Mouse (Mus musculus) CH12.LX (cell line): Measurements from ENCODE around the gene Trpt1. TPM values are rescaled to one million over a fixed set of nuclear protein-coding genes. Genes with fewer than 3 reads are reported as not detected.

Experiments
- DNase-seq: peaks from one replicate; pipeline ENCODE4 v3.0.0-alpha.2; 2013; ENCODE audit errors: extremely low read depth
- H3K27ac ChIP-seq: 2 replicates; pipeline ENCODE4 v1.5.1; 2012; ENCODE audit warnings: low read depth, mild to moderate bottlenecking, control low read depth, moderate library complexity; ENCODE audit not compliant: insufficient read depth
- H3K27me3 ChIP-seq: replicated peaks from 2 replicates; pipeline ENCODE3; 2012; ENCODE audit warnings: inconsistent platforms
- H3K36me3 ChIP-seq, 2 experiments: replicated peaks in 1 of 2; 2 replicates each; pipeline versions ENCODE3 to v1.6.1; 2012; ENCODE audit warnings: inconsistent platforms in 1 of 2, low read length in 1 of 2, mild to moderate bottlenecking in 1 of 2, mixed read lengths in 1 of 2, moderate library complexity in 1 of 2; ENCODE audit not compliant: control insufficient read depth in 1 of 2, insufficient read depth in 1 of 2
- H3K4me1 ChIP-seq, 2 experiments: 2 replicates each; pipeline ENCODE4 v1.6.1; 2012; ENCODE audit warnings: inconsistent platforms in 1 of 2, moderate library complexity in 1 of 2; ENCODE audit not compliant: insufficient read depth in 2 of 2, control insufficient read depth in 1 of 2
- H3K4me2 ChIP-seq: 2 replicates; pipeline ENCODE4 v1.6.1; 2012; ENCODE audit warnings: low read depth, mild to moderate bottlenecking, control low read depth; ENCODE audit not compliant: poor library complexity, insufficient read depth, severe bottlenecking
- H3K4me3 ChIP-seq, 3 experiments: fragments of 150-350 bp in 1 of 3; sonication (generic) in 1 of 3; replicated peaks in 1 of 3; 2 replicates each; pipeline versions ENCODE3 to v1.5.1; 2011 to 2012; ENCODE audit warnings: low read depth in 2 of 3, low read length in 2 of 3, mild to moderate bottlenecking in 2 of 3, moderate library complexity in 2 of 3, control low read depth in 1 of 3, improper control_type of control experiment in 1 of 3, inconsistent platforms in 1 of 3, mixed read lengths in 1 of 3; ENCODE audit not compliant: poor library complexity in 1 of 3
- H3K79me2 ChIP-seq: replicated peaks from 2 replicates; pipeline ENCODE4 v1.6.1; 2012; ENCODE audit warnings: mild to moderate bottlenecking, moderate library complexity; ENCODE audit not compliant: control insufficient read depth, poor library complexity, insufficient read depth, severe bottlenecking; ENCODE audit errors: extremely low read depth
- H3K9ac ChIP-seq: 2 replicates; pipeline ENCODE4 v1.6.1; 2012; ENCODE audit warnings: low read depth, mild to moderate bottlenecking, control low read depth, moderate library complexity; ENCODE audit not compliant: insufficient read depth
- H3K9me3 ChIP-seq: replicated peaks from 2 replicates; pipeline ENCODE3; 2012; ENCODE audit warnings: low read length, inconsistent platforms, mixed read lengths
- BHLHE40 ChIP-seq: IDR thresholded peaks from 2 replicates; pipeline ENCODE4 v1.6.1; 2011; ENCODE audit warnings: mild to moderate bottlenecking, low read depth, low read length, improper control_type of control experiment
- CTCF ChIP-seq, 2 experiments: IDR thresholded peaks in 1 of 2; conservative IDR thresholded peaks in 1 of 2; 2 replicates each; pipeline ENCODE4 v1.5.1; 2011 to 2012; ENCODE audit warnings: low read depth in 2 of 2, low read length in 2 of 2, improper control_type of control experiment in 1 of 2, inconsistent platforms in 1 of 2, mild to moderate bottlenecking in 1 of 2, moderate library complexity in 1 of 2
- E2F4 ChIP-seq: IDR thresholded peaks from 2 replicates; pipeline ENCODE4 v1.6.1; 2011; ENCODE audit warnings: low read depth, low read length, improper control_type of control experiment; ENCODE audit not compliant: insufficient replicate concordance
- ELF1 ChIP-seq: IDR thresholded peaks from 2 replicates; pipeline ENCODE4 v1.6.1; 2014; ENCODE audit warnings: low read depth, mild to moderate bottlenecking, inconsistent platforms, low read length, improper control_type of control experiment
- EP300 ChIP-seq: IDR thresholded peaks from 2 replicates; pipeline ENCODE4 v1.6.1; 2011; ENCODE audit warnings: low read length, improper control_type of control experiment
- IRF4 ChIP-seq: IDR thresholded peaks from 2 replicates; pipeline ENCODE4 v1.6.1; 2014; ENCODE audit warnings: low read depth, mild to moderate bottlenecking, inconsistent platforms, low read length, improper control_type of control experiment
- JUN ChIP-seq: IDR thresholded peaks from 2 replicates; pipeline ENCODE4 v1.6.1; 2011; ENCODE audit warnings: low read depth, mild to moderate bottlenecking, low read length, improper control_type of control experiment, moderate library complexity; ENCODE audit not compliant: insufficient read depth
- KAT2A ChIP-seq: IDR thresholded peaks from 2 replicates; pipeline ENCODE4 v1.6.1; 2012; ENCODE audit warnings: low read length, improper control_type of control experiment, inconsistent platforms; ENCODE audit not compliant: insufficient replicate concordance
- MAX ChIP-seq: IDR thresholded peaks from 2 replicates; pipeline ENCODE4 v1.6.1; 2011; ENCODE audit warnings: low read length, improper control_type of control experiment
- MAZ ChIP-seq: IDR thresholded peaks from 2 replicates; pipeline ENCODE4 v1.6.1; 2012; ENCODE audit warnings: low read depth, mild to moderate bottlenecking, inconsistent platforms, low read length, improper control_type of control experiment, moderate library complexity
- MYC ChIP-seq: IDR thresholded peaks from 2 replicates; pipeline ENCODE4 v1.6.1; 2011; ENCODE audit warnings: low read depth, mild to moderate bottlenecking, improper control_type of control experiment, low read length
- NELFE ChIP-seq: IDR thresholded peaks from 2 replicates; pipeline ENCODE4 v1.6.1; 2011; ENCODE audit warnings: low read depth, low read length, improper control_type of control experiment
- POLR2A ChIP-seq: IDR thresholded peaks from 2 replicates; pipeline ENCODE4 v1.6.1; 2011; ENCODE audit warnings: low read depth, mild to moderate bottlenecking, improper control_type of control experiment, low read length
- POLR2AphosphoS2 ChIP-seq: IDR thresholded peaks from 2 replicates; pipeline ENCODE4 v1.6.1; 2011; ENCODE audit warnings: low read depth, low read length, improper control_type of control experiment
- RAD21 ChIP-seq: IDR thresholded peaks from 2 replicates; pipeline ENCODE4 v1.6.1; 2011; ENCODE audit warnings: low read depth, mild to moderate bottlenecking, low read length, improper control_type of control experiment, moderate library complexity
- RCOR1 ChIP-seq: conservative IDR thresholded peaks from 2 replicates; pipeline ENCODE4 v1.6.1; 2012; ENCODE audit warnings: low read depth, mild to moderate bottlenecking, inconsistent platforms, low read length, improper control_type of control experiment
- SMC3 ChIP-seq: IDR thresholded peaks from 2 replicates; pipeline ENCODE4 v1.6.1; 2011; ENCODE audit warnings: low read depth, low read length, improper control_type of control experiment
- TCF12 ChIP-seq: IDR thresholded peaks from 2 replicates; pipeline ENCODE4 v1.6.1; 2014; ENCODE audit warnings: low read depth, mild to moderate bottlenecking, inconsistent platforms, low read length, improper control_type of control experiment
- USF1 ChIP-seq: IDR thresholded peaks from 2 replicates; pipeline ENCODE4 v1.6.1; 2014; ENCODE audit warnings: low read depth, mild to moderate bottlenecking, inconsistent platforms, low read length, improper control_type of control experiment
- ZC3H11A ChIP-seq: IDR thresholded peaks from 2 replicates; pipeline ENCODE4 v1.6.1; 2012; ENCODE audit warnings: low read depth, mild to moderate bottlenecking, inconsistent platforms, low read length, improper control_type of control experiment
- ZKSCAN1 ChIP-seq: IDR thresholded peaks from 2 replicates; pipeline ENCODE4 v1.6.1; 2012; ENCODE audit warnings: low read depth, inconsistent platforms, low read length, improper control_type of control experiment, borderline replicate concordance
- ZMIZ1 ChIP-seq: IDR thresholded peaks from 2 replicates; pipeline ENCODE4 v1.6.1; 2012; ENCODE audit warnings: low read depth, mild to moderate bottlenecking, inconsistent platforms, low read length, improper control_type of control experiment
- ZNF384 ChIP-seq: IDR thresholded peaks from 2 replicates; pipeline ENCODE4 v1.6.1; 2012; ENCODE audit warnings: low read depth, low read length, improper control_type of control experiment, inconsistent platforms
- dilution Hi-C: fragments of 300-500 bp; cut with MboI; formaldehyde crosslinking; loops from 2 replicates; pipeline ENCODE4 v1.14.3; 2020; ENCODE audit warnings: low sequenced_read_pairs; ENCODE audit not compliant: extremely low pct_unique_long_range_greater_than_20kb, extremely low pct_ligation_motif_present
- in situ Hi-C: fragments of 300-500 bp; cut with MboI; formaldehyde crosslinking; loops from 3 replicates; pipeline ENCODE4 v1.14.3; 2019; ENCODE audit warnings: low sequenced_read_pairs, low pct_ligation_motif_present, low pct_unique_long_range_greater_than_20kb, mixed read lengths
- polyA plus RNA-seq: library from polyadenylated mRNA; unstranded; fragments of >175 nt; gene quantifications from 2 replicates; pipeline ENCODE4 v1.2.1, GENCODE M21; 2012; ENCODE audit warnings: low read depth; ENCODE audit not compliant: insufficient read length
- total RNA-seq, 2 experiments: library from RNA; depleted of rRNA; stranded (reverse); fragments of 300-350 nt in 1 of 2; fragments of >200 nt in 1 of 2; gene quantifications; 2 replicates each; pipeline ENCODE4 v1.2.3; 2012 to 2014

The Trpt1 gene
- total and polyA plus RNA-seq, 3 experiments: 3.1 to 4.7 (median 3.4) TPM

- in situ Hi-C loops: loop anchor here (5.0 kb wide), 1 partner anchor 83 kb away; no protein-coding TSS in a partner anchor
- peak; percentile 75 for DNase-seq
- no peaks in the 10 kb centered on the region for H3K27me3 ChIP-seq
- peaks cover 3% of the 10 kb centered on the region; the same call in 1 of the 2 replicates for H3K79me2 ChIP-seq
- peak overlapping the region; percentile 28; the same call in 1 of the 2 replicates for H3K9ac ChIP-seq
- dilution Hi-C loops: no loop called here
- peaks cover 13 to 34% of the 10 kb centered on the region in 2 experiments for H3K4me1 ChIP-seq
- TF ChIP-seq CTCF (conservative IDR thresholded peaks at IDR 0.05 in 1 of 2, IDR thresholded peaks at IDR 0.05 in 1 of 2; ENCODE audit: low read depth in 2 of 2, low read length in 2 of 2) (peak; percentile 54 to 91), RAD21 (peak; percentile 87), NELFE (no peak), USF1 (no peak), MAX (no peak), MYC (no peak), MAZ (no peak), POLR2AphosphoS2 (0 out of 2 replicates have a peak, but pooled peaks have one; percentile 54), ZC3H11A (no peak; the same call in 1 of the 2 replicates), ZMIZ1 (0 out of 2 replicates have a peak, but pooled peaks have one; percentile 6), JUN (no peak), ZKSCAN1 (no peak), ZNF384 (no peak), SMC3 (peak; percentile 82), RCOR1 (no peak), E2F4 (no peak), IRF4 (0 out of 2 replicates have a peak, but pooled peaks have one; percentile 12)
- peaks cover 43 to 70% of the 10 kb centered on the region in 2 experiments for H3K36me3 ChIP-seq
- H3K27ac ChIP-seq: peak overlapping the region; percentile 54
- H3K4me2 ChIP-seq: peak overlapping the region; percentile 82; the same call in 1 of the 2 replicates
- no peaks in the 10 kb centered on the region for H3K9me3 ChIP-seq
- no peak overlapping the region for H3K4me3 ChIP-seq
These were observed 24.3 kb downstream of the Trpt1 start for GRCm38 (mm10) chr19:7020224-7020641.

- in situ Hi-C loops (no loop called here), dilution Hi-C loops (no loop called here)
- Histone ChIP-seq H3K36me3 (peaks cover 74 to 92% of the 10 kb centered on the region in 2 experiments), H3K9ac (no peak overlapping the region), H3K27ac (no peak overlapping the region), H3K4me3 (no peak overlapping the region), H3K79me2 (peaks cover 7% of the 10 kb centered on the region; the same call in 1 of the 2 replicates), H3K4me1 (peaks cover 0 to 16% of the 10 kb centered on the region in 2 experiments; a peak in 2 of 4 replicates), H3K9me3 (no peaks in the 10 kb centered on the region), H3K27me3 (no peaks in the 10 kb centered on the region), H3K4me2 (no peak overlapping the region)
- no peak for DNase-seq
- TF ChIP-seq POLR2A: no peak
- TF ChIP-seq E2F4: no peak
- no peak for TF ChIP-seq IRF4
- TF ChIP-seq MYC: no peak
- no peak for TF ChIP-seq ZKSCAN1
- TF ChIP-seq BHLHE40: no peak
- no peak for TF ChIP-seq EP300
- no peak for TF ChIP-seq USF1
- no peak for TF ChIP-seq NELFE
- TF ChIP-seq RCOR1: no peak
- no peak for TF ChIP-seq SMC3
- TF ChIP-seq TCF12: no peak
- no peak for TF ChIP-seq KAT2A
- no peak for TF ChIP-seq RAD21
- TF ChIP-seq ELF1: no peak
These were observed 33.6 kb downstream of the Trpt1 start for GRCm38 (mm10) chr19:7029531-7029930.
